Mouse (Mus musculus): ENCODE measurements around the gene Trpm4.
A peak's percentile ranks its signal among the peaks of the same experiment; 100 is the strongest.
"Not testable (repeated sequence)": the region's sequence is repeated elsewhere in the genome, so short reads cannot be mapped to it uniquely, and the experiment has no call there.

The Trpm4 gene

DNA sequence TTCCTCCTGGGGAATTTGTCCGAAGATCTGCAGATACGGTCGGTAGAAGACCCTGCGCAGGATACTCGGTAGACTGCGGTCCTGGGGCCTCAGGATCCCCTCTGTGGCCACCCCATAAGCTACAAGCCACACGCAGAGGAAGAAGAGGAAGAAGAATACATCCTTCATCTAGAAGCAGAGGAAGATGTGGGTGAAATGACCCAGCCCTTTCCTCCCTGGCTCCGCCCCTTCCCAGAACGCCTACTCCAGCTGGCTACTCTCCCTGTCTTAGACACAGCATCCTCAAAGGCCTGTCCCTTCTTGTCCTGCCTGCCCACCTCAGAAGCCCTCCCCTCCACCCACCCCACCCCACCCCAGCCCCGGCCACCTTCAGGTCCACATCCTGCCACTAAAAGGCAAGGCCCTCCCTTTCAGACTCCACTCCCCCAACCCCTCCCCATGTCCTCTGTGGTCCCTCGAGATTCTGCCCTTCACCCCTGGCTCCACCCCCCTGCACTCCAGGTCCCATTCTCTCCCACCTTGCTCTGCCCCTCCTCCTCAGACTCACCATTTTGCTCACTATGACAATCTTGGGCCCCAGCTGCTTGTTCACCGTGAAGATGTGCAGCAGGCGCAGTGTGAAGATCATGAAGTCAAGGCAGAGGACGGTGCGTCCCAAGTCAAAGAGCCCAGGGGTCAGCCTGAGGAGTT, 24.9 kb downstream of the Trpm4 start:
- no peak for DNase-seq

DNA sequence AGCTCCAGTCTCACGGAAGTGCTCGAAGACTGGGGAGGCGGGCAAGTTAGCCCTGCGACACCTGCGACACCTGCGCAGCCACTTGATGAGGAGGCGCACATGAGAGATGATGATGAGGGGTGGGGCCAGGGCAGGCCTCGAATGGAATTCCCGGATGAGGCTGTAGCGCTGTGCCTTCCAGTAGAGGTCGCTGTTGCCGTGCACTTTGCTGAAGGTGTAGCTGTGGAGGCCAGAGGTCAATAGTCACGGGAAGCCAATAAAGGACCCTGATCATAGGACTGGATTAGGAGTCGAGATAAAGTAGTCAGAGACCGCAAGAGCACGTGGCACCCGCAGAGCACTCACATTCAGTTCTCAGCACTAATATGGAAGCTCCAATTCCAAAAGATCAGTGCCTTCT, 28.3 kb downstream of the Trpm4 start:
- peak; percentile 65 for DNase-seq

DNA sequence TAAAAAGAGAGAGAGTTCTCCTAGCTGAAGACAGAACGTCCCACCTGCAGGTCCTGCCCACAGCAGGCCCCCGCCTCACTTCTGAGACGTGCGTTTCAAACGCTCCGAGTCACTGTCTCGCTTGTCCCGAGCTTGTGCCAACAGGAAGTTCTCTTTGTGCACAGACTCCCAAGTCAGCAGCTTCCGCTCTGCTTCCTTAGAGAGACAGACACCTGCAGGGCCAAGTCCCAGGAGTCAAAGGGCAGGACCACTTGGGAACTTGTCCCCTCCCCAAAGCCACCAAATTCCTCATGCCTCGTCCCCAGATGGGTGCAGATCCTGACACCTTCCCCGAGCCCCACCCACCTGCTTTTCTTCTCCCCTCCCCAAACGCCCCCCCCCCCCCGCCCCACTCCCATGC, 28.7 kb downstream of the Trpm4 start:
- DNase-seq, result no peak

DNA sequence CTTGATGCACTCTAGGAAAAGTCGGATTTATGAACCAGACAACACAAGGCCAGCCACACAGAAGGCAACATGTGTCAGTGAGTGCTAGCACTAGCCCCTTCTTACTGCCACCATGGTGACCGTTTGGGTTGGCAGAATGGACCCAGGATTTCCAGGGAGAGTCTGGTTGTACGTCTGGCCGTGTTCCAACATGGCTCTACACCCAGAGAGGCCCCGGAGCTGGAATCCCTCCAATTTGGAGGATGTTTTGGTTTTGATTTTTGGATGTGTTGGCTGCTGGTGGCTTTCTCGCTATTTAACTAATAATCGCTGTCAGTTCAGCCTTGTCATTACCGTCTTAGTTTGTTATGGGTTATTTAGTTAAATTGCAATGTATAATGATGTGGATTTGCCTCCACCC, 31.0 kb downstream of the Trpm4 start:
- DNase-seq, result no peak

DNA sequence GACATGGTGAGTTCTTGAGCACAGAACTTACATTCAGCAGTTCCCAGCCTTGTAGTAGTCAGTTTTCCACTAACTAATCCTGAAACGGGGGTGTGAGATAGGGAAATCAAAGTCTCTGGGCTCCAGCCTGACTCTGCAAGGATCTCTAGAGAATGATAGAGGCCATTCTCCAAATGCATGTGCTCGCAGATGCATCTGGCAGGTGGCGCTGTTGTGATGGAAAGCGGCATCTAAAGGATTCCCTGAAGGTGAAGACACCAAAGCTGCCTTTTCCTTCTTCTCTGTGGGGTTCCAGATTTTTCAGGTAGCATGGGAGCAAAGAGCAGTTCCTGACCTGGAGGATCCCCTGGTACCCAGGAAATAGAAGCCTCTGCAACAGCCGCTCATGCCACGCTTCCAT, 33.3 kb downstream of the Trpm4 start:
- DNase-seq, result peak; percentile 45

DNA sequence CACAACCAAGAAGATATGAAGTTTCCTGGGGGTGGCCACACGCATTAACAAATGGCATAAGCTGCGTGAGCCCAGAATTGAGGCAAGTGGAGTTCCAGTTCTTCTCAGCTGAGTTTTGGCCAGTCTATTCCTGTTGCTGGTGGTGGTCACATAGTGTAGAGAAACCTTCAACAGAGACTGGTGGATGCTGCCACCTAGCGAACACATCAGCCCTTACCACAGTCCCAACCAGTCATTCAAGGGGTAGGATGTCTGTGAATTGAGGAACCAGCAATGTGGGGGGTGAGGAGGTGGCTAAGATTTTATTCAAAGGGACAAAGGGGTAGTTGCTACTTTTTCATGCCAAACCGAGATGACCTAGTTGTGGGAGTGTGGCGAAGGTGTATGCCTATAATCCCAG, 33.8 kb downstream of the Trpm4 start:
- peak; percentile 40 for DNase-seq

DNA sequence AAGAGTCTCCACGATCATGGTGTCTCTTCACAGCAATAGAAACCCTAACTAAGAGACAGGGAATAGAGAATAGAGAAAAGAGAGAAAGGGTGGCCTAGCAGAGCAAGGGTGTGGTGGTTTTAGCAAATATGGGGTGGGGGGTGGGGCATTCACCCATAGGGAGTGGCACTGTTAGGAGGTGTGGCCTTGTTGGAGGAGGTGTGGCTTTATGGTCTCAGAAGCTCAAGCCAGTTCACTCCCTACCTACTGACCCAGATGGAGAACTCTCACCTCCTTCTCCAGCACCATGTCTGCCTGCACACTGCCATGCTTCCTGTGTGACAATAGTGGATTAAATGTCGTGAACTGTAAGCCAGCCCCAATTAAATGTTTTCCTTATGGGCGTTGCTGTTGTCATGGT, 36.0 kb downstream of the Trpm4 start:
- DNase-seq, result no peak

- DNase-seq, result no peak
These were observed 37.0 kb downstream of the Trpm4 start for GRCm38 (mm10) chr7:45296626-45297025.

DNA sequence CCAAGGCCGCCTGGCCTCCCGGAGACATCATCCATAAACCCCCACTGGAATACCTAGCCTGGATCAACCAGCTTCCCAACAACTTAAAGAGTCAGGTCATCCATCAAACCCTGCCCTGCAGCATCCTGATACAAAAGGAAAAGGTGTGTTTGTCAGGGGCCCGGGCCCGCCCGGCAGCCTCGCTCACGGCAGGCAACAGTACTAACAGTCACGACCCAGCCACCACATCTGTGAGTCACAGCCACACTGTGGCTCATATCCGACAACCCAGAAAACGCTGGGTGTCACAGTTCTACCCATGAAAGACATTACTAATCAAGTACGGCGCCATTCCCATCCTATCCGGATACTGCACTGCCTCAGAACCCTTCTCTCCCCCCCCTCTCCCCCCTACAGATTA, 47.1 kb downstream of the Trpm4 start:
- DNase-seq, result no peak

GRCm38 (mm10) chr7:45277136-45277760, 56.3 kb downstream of the Trpm4 start, which contains the start of gene Slc6a21:
Gene Slc6a21, plus strand, starts transcription at chr7:45277513.
- DNase-seq, result peak; percentile 78

- DNase-seq, result no peak
These were observed 59.9 kb downstream of the Trpm4 start for GRCm38 (mm10) chr7:45273672-45274071.

- DNase-seq, result no peak
These were observed 60.7 kb downstream of the Trpm4 start for GRCm38 (mm10) chr7:45272786-45273412.

DNA sequence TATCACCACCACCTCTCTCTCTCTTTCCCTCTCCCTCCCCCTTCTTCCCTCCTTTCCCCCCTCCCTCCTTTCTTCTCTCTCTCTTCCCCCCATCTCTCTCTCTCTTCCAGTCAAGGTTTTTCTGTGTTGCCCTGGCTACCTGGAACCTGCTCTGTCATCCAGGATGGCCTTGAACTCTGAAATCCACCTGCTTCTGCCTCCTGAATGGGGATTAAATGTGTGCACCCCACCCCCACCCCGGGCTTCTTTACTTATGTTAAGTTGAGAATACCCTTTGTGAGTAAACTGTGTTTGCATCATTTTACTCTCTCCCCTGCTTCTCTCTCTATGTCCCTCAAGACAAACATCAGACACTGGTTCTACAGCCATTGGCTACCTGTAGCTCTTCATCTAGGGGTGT, 68.1 kb downstream of the Trpm4 start:
- DNase-seq, result no peak

DNA sequence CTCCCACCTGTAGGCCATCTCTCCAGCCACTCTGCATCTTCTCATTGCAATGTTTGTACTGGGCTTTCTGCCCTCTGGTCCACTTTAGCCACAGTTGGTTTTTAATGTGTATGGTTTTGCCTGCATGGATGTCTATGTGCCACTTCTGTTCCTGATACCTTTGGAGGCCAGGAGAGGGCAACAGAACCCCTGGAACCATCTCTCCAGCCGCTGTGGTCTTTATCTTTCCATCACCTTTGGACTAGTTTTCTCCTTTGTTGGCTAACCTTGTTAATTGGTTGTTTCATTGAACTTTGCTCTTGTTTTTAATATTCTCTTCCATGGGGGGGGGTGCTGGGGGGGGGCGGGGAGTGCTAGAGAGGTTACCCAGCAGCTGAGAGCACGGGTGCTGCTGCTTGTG, 69.2 kb downstream of the Trpm4 start:
- peak; percentile 9 for DNase-seq

- DNase-seq, result no peak
These were observed 70.5 kb downstream of the Trpm4 start for GRCm38 (mm10) chr7:45263006-45263607.

GRCm38 (mm10) chr7:45262266-45262665, 71.3 kb downstream of the Trpm4 start:
- DNase-seq, result no peak

GRCm38 (mm10) chr7:45259281-45259680, 74.3 kb downstream of the Trpm4 start:
- DNase-seq, result no peak

DNA sequence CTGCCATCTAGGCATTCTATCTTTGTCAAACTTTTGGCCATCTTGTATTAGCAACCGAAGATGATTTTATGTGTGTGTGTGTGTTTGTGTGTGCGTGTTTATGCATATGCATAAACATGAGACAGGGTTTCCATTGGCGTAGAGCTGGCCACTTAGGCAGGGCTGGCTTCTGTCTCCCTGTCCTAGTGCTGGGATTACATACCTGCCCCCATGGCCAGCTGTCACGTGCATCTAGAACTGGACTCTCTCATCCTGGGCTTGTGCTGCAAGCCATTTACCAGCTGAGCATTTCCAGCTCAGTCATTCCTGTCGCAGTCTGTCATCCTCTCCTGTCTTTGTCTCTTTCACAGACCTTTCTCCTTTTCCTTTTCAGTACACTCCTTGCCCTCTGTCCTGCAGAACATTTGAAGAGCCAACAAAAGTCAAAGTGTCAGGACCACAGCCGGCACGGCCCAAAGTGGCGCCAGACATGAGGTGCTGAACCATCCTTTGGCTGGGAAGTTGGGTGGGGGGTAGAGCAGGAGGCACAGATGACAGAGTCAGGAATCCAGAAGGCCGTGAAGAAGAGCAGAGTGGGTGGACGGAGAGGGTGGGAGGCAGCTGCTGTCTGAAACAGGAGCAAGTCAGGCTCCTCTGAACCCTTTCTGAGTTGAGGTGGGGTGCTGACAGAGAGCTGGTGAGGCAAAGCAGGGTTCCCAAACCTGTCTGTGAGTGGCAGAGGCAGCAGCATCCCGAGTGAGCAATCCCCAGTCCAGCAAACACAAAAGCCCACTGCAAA, 76.3 kb downstream of the Trpm4 start:
- no peak for DNase-seq

DNA sequence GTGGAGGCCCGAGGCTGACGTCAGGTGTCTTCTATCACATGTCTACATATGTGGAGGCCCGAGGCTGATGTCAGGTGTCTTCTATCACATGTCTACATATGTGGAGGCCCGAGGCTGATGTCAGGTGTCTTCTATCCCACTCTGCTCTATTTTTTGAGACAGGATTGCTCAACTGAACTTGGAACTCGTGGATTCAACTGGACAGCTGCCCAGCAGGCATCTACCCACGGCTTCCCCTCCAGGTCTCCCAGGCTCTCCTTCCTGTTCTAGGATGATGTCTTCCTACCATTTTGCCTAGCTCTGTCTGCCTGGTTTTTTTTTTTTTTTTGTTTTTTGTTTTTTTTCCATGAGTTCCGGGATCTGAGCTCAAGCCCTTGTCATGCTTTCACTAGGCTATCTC, 77.8 kb downstream of the Trpm4 start:
- DNase-seq, result not testable (repeated sequence)

- no peak for DNase-seq
These were observed 79.8 kb downstream of the Trpm4 start for GRCm38 (mm10) chr7:45253806-45254205.
